Mouse (Mus musculus) intestine, postnatal 0 days (tissue): ENCODE results near the gene Actrt2. TPM values are rescaled to one million over a fixed set of nuclear protein-coding genes. Genes with fewer than 3 reads are reported as not detected.

Experiments
- ATAC-seq: fragments of 200-750 bp; cut with Nextera tagmentation; 2 replicates; pipeline ENCODE4 v1.8.0; 2017; ENCODE audit warnings: mild to moderate bottlenecking, moderate TSS enrichment, moderate library complexity
- H3K27ac ChIP-seq: fragments of 300-500 bp; sonication (generic); 2 replicates; pipeline ENCODE4 v1.5.1; 2014; ENCODE audit warnings: mild to moderate bottlenecking, low read depth, low read length, moderate library complexity
- H3K27me3 ChIP-seq: fragments of 300-500 bp; sonication (generic); replicated peaks from 2 replicates; pipeline ENCODE4 v1.6.1; 2014; ENCODE audit warnings: low read length, mixed read lengths; ENCODE audit not compliant: control insufficient read depth, insufficient read depth
- H3K36me3 ChIP-seq: fragments of 300-500 bp; sonication (generic); 2 replicates; pipeline ENCODE4 v1.6.1; 2014; ENCODE audit warnings: mild to moderate bottlenecking, moderate library complexity; ENCODE audit not compliant: control insufficient read depth, insufficient read depth
- H3K4me1 ChIP-seq: fragments of 300-500 bp; sonication (generic); replicated peaks from 2 replicates; pipeline ENCODE4 v1.6.1; 2014; ENCODE audit warnings: antibody characterized with exemption, low read length, mixed read lengths; ENCODE audit not compliant: control insufficient read depth, insufficient read depth
- H3K4me2 ChIP-seq: fragments of 300-500 bp; sonication (generic); replicated peaks from 2 replicates; pipeline ENCODE4 v1.6.1; 2014; ENCODE audit warnings: low read depth, mild to moderate bottlenecking, moderate library complexity
- H3K4me3 ChIP-seq: fragments of 300-500 bp; sonication (generic); 2 replicates; pipeline ENCODE4 v1.5.1; 2014; ENCODE audit warnings: low read depth, low read length
- H3K9ac ChIP-seq: fragments of 300-500 bp; sonication (generic); 2 replicates; pipeline ENCODE4 v1.6.1; 2014; ENCODE audit warnings: mild to moderate bottlenecking, low read depth, low read length
- H3K9me3 ChIP-seq: fragments of 300-500 bp; sonication (generic); 2 replicates; pipeline ENCODE4 v1.6.1; 2016; ENCODE audit warnings: mixed run types; ENCODE audit not compliant: control insufficient read depth
- CTCF ChIP-seq: sonication (generic); IDR thresholded peaks from 2 replicates; pipeline ENCODE4 v1.5.1; 2016; ENCODE audit warnings: low read depth, mild to moderate bottlenecking, control low read depth, antibody characterized with exemption, moderate library complexity
- WGBS: fragments of 180-500 bp; shearing (Covaris S2); extraction: QIAGEN DNeasy Blood & Tissue Kit; methylation state at CpG from one replicate; pipeline ENCODE4 v1.1.7; 2014; 5-methylcytosine and 5-hydroxymethylcytosine counted together
- polyA plus RNA-seq: library from polyadenylated mRNA; unstranded; fragments of >200 nt; fragmentation: Nextera tagmentation; extraction: Ambion mirVana; gene quantifications from 2 replicates; pipeline ENCODE4 v1.2.1, GENCODE M21; 2015

The Actrt2 gene
- polyA plus RNA-seq, 1 experiment from 2014 or later, result not detected

DNA sequence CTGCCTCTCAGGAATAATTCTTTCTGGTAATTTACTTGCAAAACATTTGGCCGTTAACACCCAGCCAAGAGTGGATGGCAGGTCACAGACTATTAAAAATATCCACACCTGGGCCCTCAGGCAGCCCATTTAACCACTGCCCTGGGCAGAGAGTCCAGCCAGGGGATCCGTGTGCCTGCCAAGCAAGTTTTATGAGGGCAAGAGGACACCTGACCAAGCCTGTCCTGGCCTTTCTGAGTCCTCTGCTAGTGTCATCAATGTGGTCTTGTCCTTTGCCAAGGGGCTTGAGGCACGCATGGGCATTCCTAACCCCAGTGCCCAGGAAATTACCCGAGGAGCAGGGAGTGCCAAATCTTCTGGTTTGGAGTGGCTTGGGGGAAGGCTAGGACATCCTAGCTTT lies 38.0 kb upstream of the Actrt2 start:
- Histone ChIP-seq H3K27ac (no peak overlapping the region), H3K27me3 (no peaks in the 10 kb centered on the region), H3K4me3 (no peak overlapping the region), H3K36me3 (no peaks in the 10 kb centered on the region), H3K9me3 (no peaks in the 10 kb centered on the region), H3K4me1 (no peaks in the 10 kb centered on the region), H3K9ac (no peak overlapping the region), H3K4me2 (no peak overlapping the region)
- TF ChIP-seq CTCF, result no peak
- ATAC-seq, result no peak
- WGBS, result 73% methylated on average over 4 of the region's 4 CpGs

DNA sequence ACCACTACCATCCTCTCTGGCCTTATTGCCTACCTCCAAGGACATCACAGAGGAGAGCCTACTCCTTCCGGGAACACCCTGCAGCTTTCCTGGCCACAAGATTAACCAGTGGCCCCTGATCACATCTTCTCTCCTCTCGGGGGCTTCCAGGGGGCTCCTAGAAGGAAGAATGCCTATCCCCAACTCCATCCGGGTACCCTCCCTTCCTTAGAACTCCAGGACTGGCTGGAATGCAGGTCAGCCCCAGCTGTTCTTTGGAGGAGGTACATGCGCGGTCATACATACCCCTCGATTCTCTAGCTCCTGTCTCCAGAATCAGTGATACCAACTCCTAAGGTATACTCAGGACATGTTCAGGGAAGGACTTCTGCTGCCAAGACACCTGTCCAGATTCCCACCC lies 37.4 kb upstream of the Actrt2 start:
- no peaks in the 10 kb centered on the region for H3K4me1 ChIP-seq
- no peak for ATAC-seq
- H3K27me3 ChIP-seq, result no peaks in the 10 kb centered on the region
- H3K4me2 ChIP-seq, result no peak overlapping the region
- H3K4me3 ChIP-seq, result no peak overlapping the region
- TF ChIP-seq CTCF, result no peak
- no peaks in the 10 kb centered on the region for H3K36me3 ChIP-seq
- H3K27ac ChIP-seq, result no peak overlapping the region
- 85% methylated on average over 6 of the region's 6 CpGs for WGBS
- no peak overlapping the region for H3K9ac ChIP-seq
- no peaks in the 10 kb centered on the region for H3K9me3 ChIP-seq

DNA sequence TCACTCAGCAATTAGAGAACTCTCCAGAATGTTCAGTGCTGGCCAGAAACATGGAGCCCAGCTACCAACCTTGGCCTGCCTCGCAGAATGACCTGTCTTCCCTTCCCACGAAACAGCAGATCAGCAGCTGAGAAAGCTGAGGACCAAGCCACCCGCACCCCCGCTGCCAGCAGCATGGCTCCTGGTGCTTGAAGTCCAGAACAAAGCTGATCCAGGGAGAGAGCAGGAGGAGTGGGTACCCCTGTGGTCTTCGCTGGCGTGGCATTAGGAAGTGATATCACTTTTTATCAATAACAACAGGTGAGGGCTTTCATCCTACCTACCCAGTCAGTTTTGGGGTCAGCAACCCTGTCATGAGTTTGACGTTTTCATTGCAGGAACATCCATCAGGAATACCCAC lies 36.9 kb upstream of the Actrt2 start:
- TF ChIP-seq CTCF, result no peak
- no peak overlapping the region for H3K4me2 ChIP-seq
- no peak overlapping the region for H3K9ac ChIP-seq
- no peaks in the 10 kb centered on the region for H3K36me3 ChIP-seq
- H3K9me3 ChIP-seq, result no peaks in the 10 kb centered on the region
- no peaks in the 10 kb centered on the region for H3K4me1 ChIP-seq
- H3K27ac ChIP-seq, result no peak overlapping the region
- H3K27me3 ChIP-seq, result no peaks in the 10 kb centered on the region
- 86% methylated on average over 7 of the region's 7 CpGs for WGBS
- no peak for ATAC-seq
- H3K4me3 ChIP-seq, result no peak overlapping the region

DNA sequence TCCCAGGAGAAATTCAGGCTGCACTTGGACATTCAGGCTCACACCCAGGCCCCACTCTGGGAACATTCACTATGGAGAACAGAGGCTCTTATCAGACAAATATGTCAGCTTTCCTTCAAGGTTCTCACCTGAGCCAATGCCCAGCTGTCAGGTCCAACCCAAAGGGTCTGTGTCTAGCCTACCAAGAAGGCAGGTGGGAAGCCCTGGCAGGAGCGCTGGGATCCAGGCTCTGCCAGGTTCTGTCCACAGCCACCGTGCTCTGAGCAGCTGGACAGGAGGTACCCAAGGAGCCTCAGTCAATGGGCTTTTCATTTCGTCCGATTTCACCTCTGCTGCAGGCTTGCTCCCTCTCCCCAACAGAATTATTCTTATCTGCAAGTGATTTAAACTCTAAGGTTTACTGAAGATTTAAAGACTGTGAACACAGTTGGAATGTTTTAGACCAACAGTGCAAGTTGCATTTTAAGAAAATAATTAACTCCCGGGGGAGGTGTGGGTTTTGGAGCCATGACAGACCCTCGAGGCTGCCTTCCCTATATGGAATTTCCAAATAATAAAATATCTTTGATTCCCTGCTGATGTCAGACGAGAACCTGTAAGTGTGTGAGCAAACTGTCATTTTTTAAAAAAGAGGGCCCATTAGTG lies 35.9 kb upstream of the Actrt2 start:
- no peak for TF ChIP-seq CTCF
- 54% methylated on average over 7 of the region's 7 CpGs for WGBS

DNA sequence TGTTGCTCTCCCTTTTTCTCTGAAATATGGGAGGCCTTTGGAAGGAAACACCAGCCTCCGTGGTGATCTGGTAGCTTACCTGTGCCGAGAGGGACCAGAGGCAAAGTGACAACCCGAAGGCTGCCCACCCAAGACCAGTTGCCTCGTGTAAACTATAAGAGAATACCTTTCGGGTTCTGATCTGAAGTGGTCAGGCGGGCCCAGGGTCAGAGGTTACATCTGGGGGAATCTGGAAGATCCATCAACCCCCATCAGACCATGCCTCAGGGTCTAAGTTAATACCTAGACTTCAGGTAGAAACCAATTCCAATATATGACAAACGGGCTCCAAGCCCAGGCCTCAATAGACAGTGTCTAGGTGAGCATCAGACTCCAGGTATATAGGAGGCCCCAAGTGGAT lies 35.3 kb upstream of the Actrt2 start:
- Histone ChIP-seq H3K9ac (no peak overlapping the region), H3K27ac (no peak overlapping the region), H3K4me3 (no peak overlapping the region), H3K36me3 (no peaks in the 10 kb centered on the region), H3K4me2 (no peak overlapping the region), H3K9me3 (no peaks in the 10 kb centered on the region), H3K27me3 (no peaks in the 10 kb centered on the region), H3K4me1 (no peaks in the 10 kb centered on the region)
- 88% methylated on average over 7 of the region's 7 CpGs for WGBS
- ATAC-seq, result no peak
- no peak for TF ChIP-seq CTCF

More for the DNA sequence above, 35.9 kb upstream of the Actrt2 start:
- no peaks in the 10 kb centered on the region for H3K4me1 ChIP-seq
- no peak overlapping the region for H3K4me3 ChIP-seq
- H3K27me3 ChIP-seq, result no peaks in the 10 kb centered on the region
- H3K4me2 ChIP-seq, result no peak overlapping the region
- no peaks in the 10 kb centered on the region for H3K9me3 ChIP-seq
- H3K27ac ChIP-seq, result no peak overlapping the region
- no peak overlapping the region for H3K9ac ChIP-seq
- H3K36me3 ChIP-seq, result no peaks in the 10 kb centered on the region
- ATAC-seq, result no peak

DNA sequence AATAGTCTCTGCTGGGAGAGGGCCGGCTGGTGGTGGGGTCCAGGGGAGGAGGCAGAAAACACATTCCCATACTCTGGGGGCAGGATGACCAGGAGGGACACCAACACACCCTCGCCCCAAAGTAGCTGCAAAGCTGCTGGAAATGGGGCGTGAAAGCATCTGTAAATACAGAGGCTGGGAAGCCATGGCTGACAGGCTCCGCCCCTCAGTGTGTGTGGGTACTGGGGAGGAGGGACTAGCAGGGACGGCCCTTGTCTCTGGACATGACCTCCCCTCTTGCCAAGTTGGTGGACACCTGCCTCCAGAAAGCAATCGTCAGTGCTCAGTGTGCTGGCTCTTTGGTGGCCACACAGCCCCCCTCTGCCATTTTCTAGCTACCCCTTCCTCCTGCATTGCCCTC lies 34.5 kb upstream of the Actrt2 start:
- 56% methylated on average over 6 of the region's 6 CpGs for WGBS
- Histone ChIP-seq H3K9me3 (no peaks in the 10 kb centered on the region), H3K4me1 (no peaks in the 10 kb centered on the region), H3K36me3 (no peaks in the 10 kb centered on the region), H3K27me3 (no peaks in the 10 kb centered on the region), H3K4me2 (no peak overlapping the region), H3K9ac (no peak overlapping the region), H3K27ac (no peak overlapping the region), H3K4me3 (no peak overlapping the region)
- no peak for TF ChIP-seq CTCF
- ATAC-seq, result no peak

DNA sequence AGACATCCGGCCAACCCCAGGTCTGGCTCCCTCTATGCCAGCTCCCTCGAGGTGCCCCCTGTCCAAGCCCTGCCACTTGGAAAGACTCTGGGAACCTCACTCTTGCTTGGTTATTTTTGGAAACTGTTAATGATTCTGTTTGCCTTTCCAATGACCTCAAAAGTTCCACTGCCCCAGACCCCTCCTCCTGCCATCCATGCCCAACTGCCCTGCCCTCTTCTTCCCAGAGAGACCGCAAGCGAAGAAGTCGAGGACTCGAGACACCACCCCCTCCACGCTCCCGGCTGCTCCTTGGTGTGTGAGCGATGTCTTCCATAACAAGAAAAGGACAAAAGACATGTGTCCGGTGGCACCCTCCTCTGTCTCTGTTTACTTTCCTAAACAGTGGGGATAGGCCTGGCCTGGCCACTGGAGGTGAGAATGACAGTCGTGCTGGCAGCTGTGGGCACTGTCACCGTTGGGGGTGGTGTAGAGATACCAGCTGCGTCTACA lies 33.3 kb upstream of the Actrt2 start:
- ATAC-seq, result no peak
- no peaks in the 10 kb centered on the region for H3K9me3 ChIP-seq
- H3K9ac ChIP-seq, result no peak overlapping the region
- no peaks in the 10 kb centered on the region for H3K36me3 ChIP-seq
- H3K4me3 ChIP-seq, result no peak overlapping the region
- H3K4me1 ChIP-seq, result no peaks in the 10 kb centered on the region
- no peak for TF ChIP-seq CTCF
- H3K4me2 ChIP-seq, result no peak overlapping the region
- H3K27me3 ChIP-seq, result no peaks in the 10 kb centered on the region
- WGBS, result 86% methylated on average over 13 of the region's 13 CpGs
- no peak overlapping the region for H3K27ac ChIP-seq
